Mouse (Mus musculus) CH12.LX (cell line): ENCODE measurements around the gene Hoxd13.

Experiments
- CTCF ChIP-seq, 2 experiments: IDR thresholded peaks in 1 of 2; conservative IDR thresholded peaks in 1 of 2; 2 replicates each; pipeline ENCODE4 v1.5.1; 2011 to 2012; ENCODE audit warnings: low read depth in 2 of 2, low read length in 2 of 2, improper control_type of control experiment in 1 of 2, inconsistent platforms in 1 of 2, mild to moderate bottlenecking in 1 of 2, moderate library complexity in 1 of 2
- EP300 ChIP-seq: IDR thresholded peaks from 2 replicates; pipeline ENCODE4 v1.6.1; 2011; ENCODE audit warnings: low read length, improper control_type of control experiment
- GABPA ChIP-seq: IDR thresholded peaks from 2 replicates; pipeline ENCODE4 v1.6.1; 2012; ENCODE audit warnings: low read depth, low read length, improper control_type of control experiment, inconsistent platforms; ENCODE audit not compliant: insufficient replicate concordance
- MXI1 ChIP-seq: IDR thresholded peaks from 2 replicates; pipeline ENCODE4 v1.6.1; 2011; ENCODE audit warnings: mild to moderate bottlenecking, low read depth, low read length, improper control_type of control experiment

- TF ChIP-seq MXI1 (no peak), CTCF (conservative IDR thresholded peaks at IDR 0.05 in 1 of 2, IDR thresholded peaks at IDR 0.05 in 1 of 2; ENCODE audit: low read depth in 2 of 2, low read length in 2 of 2) (no peak), EP300 (no peak), GABPA (no peak)
Measured at GRCm38 (mm10) chr2:74656632-74657021, 11.5 kb upstream of the Hoxd13 start.
